Mouse (Mus musculus) olfactory bulb, adult 2 months (tissue): ENCODE results near the gene Srrt.

Source experiments
- CTCF ChIP-seq: fragments of 200-500 bp; IDR thresholded peaks from 2 replicates; pipeline ENCODE4 v1.5.1; 2012; ENCODE audit warnings: low read depth, mild to moderate bottlenecking, low read length, moderate library complexity; ENCODE audit not compliant: insufficient read depth
- POLR2A ChIP-seq: fragments of 200-500 bp; IDR thresholded peaks from 2 replicates; pipeline ENCODE4 v1.6.1; 2012; ENCODE audit warnings: mild to moderate bottlenecking, low read depth, low read length, moderate library complexity; ENCODE audit not compliant: insufficient read depth

DNA sequence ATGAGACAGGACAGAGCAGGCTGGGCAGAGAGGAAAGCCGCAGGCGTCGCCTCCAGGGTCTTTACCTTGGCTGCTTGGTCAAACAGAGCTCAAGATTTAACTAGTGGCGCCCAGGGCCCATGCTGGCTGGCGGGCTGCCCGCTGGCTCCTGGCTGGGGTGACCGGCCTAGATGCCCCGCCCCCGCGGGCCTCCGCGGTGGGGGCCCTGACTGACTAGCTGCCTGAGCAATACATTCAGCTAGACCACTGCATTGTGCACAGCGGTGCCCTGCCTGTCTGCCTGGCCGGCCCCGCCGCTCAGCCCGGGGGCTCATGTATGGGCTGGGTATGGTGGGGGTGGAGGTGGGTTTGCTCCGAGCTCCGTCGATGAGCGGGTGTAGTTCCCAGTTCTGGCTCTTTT lies 6.2 kb downstream of the Srrt start:
- TF ChIP-seq CTCF (no peak), POLR2A (no peak)
